Mouse (Mus musculus): Measurements from ENCODE around the gene Rpl3l.
"Not testable (repeated sequence)": the region's sequence is repeated elsewhere in the genome, so short reads cannot be mapped to it uniquely, and the experiment has no call there.

Rpl3l gene

GRCm38 (mm10) chr17:24727618-24728017 lies at the start of gene Rpl3l:
Gene Rpl3l, plus strand, starts transcription at chr17:24727820.
- no peak for DNase-seq (ENCODE audit: extremely low read depth, low read depth)

GRCm38 (mm10) chr17:24686514-24686913 lies 41.1 kb upstream of the Rpl3l start:
- peak; percentile 36 for DNase-seq (ENCODE audit: extremely low read depth, low read depth)

- DNase-seq (ENCODE audit: extremely low read depth, low read depth) = peak; percentile 76
Measured at GRCm38 (mm10) chr17:24687146-24687595, 40.4 kb upstream of the Rpl3l start.

- DNase-seq (ENCODE audit: extremely low read depth, low read depth) = no peak
Measured at GRCm38 (mm10) chr17:24687599-24687998, 40.0 kb upstream of the Rpl3l start.

- no peak for DNase-seq (ENCODE audit: extremely low read depth, low read depth)
Measured at GRCm38 (mm10) chr17:24689251-24690081, 38.2 kb upstream of the Rpl3l start, which contains the start of gene Syngr3. Gene Syngr3, minus strand, starts transcription at chr17:24689955.

GRCm38 (mm10) chr17:24692385-24692784 lies 35.2 kb upstream of the Rpl3l start:
- DNase-seq (ENCODE audit: extremely low read depth, low read depth) = peak; percentile 33

- DNase-seq (ENCODE audit: extremely low read depth, low read depth) = no peak
Measured at GRCm38 (mm10) chr17:24695326-24696010, 32.2 kb upstream of the Rpl3l start.

- DNase-seq (ENCODE audit: extremely low read depth, low read depth) = peak; percentile 33
Measured at GRCm38 (mm10) chr17:24696011-24696697, 31.5 kb upstream of the Rpl3l start, which contains the start of the genes Gfer and Noxo1. Gene Gfer, minus strand, starts transcription at chr17:24696156. Gene Noxo1, plus strand, starts transcription at chr17:24696234.

GRCm38 (mm10) chr17:24697985-24698384 lies 29.6 kb upstream of the Rpl3l start:
- no peak for DNase-seq (ENCODE audit: extremely low read depth, low read depth)

GRCm38 (mm10) chr17:24698715-24699114 lies 28.9 kb upstream of the Rpl3l start:
- DNase-seq (ENCODE audit: extremely low read depth, low read depth) = no peak

- no peak for DNase-seq (ENCODE audit: extremely low read depth, low read depth)
Measured at GRCm38 (mm10) chr17:24699473-24699872, 28.1 kb upstream of the Rpl3l start.

- DNase-seq (ENCODE audit: extremely low read depth, low read depth) = no peak
Measured at GRCm38 (mm10) chr17:24701251-24701650, 26.4 kb upstream of the Rpl3l start.

- no peak for DNase-seq (ENCODE audit: extremely low read depth, low read depth)
Measured at GRCm38 (mm10) chr17:24705821-24706220, 21.8 kb upstream of the Rpl3l start.

GRCm38 (mm10) chr17:24706982-24707800 lies 20.4 kb upstream of the Rpl3l start, which contains the start of gene Tbl3:
Gene Tbl3, minus strand, starts transcription at chr17:24707660.
- DNase-seq (ENCODE audit: extremely low read depth, low read depth) = peak; percentile 82

- DNase-seq (ENCODE audit: extremely low read depth, low read depth) = peak; percentile 32
Measured at GRCm38 (mm10) chr17:24707801-24708425, 19.7 kb upstream of the Rpl3l start.

GRCm38 (mm10) chr17:24708646-24709045 lies 19.0 kb upstream of the Rpl3l start:
- DNase-seq (ENCODE audit: extremely low read depth, low read depth) = peak; percentile 58

- DNase-seq (ENCODE audit: extremely low read depth, low read depth) = no peak
Measured at GRCm38 (mm10) chr17:24715556-24715955, 12.1 kb upstream of the Rpl3l start.

GRCm38 (mm10) chr17:24716166-24716682 lies 11.4 kb upstream of the Rpl3l start:
- DNase-seq (ENCODE audit: extremely low read depth, low read depth) = no peak

- DNase-seq (ENCODE audit: extremely low read depth, low read depth) = no peak
Measured at GRCm38 (mm10) chr17:24717943-24718342, 9.7 kb upstream of the Rpl3l start, which contains the start of the genes Rnf151 and Rps2. Gene Rnf151, minus strand, starts transcription at chr17:24718063. Gene Rps2, plus strand, starts transcription at chr17:24718116.

- not testable (repeated sequence) for DNase-seq (ENCODE audit: extremely low read depth, low read depth)
Measured at GRCm38 (mm10) chr17:24718938-24719337, 8.7 kb upstream of the Rpl3l start.

All from MEL-GATA-1-ER (cell line).